Mouse (Mus musculus): ENCODE results near the gene Oprd1. TPM values are rescaled to one million over a fixed set of nuclear protein-coding genes. Genes with fewer than 3 reads are reported as not detected.

Oprd1 gene
- total RNA-seq (2023) = not detected

GRCm38 (mm10) chr4:132144080-132144841, at the start of gene Oprd1:
Oprd1 (minus strand) TSS chr4:132144486.

DNA sequence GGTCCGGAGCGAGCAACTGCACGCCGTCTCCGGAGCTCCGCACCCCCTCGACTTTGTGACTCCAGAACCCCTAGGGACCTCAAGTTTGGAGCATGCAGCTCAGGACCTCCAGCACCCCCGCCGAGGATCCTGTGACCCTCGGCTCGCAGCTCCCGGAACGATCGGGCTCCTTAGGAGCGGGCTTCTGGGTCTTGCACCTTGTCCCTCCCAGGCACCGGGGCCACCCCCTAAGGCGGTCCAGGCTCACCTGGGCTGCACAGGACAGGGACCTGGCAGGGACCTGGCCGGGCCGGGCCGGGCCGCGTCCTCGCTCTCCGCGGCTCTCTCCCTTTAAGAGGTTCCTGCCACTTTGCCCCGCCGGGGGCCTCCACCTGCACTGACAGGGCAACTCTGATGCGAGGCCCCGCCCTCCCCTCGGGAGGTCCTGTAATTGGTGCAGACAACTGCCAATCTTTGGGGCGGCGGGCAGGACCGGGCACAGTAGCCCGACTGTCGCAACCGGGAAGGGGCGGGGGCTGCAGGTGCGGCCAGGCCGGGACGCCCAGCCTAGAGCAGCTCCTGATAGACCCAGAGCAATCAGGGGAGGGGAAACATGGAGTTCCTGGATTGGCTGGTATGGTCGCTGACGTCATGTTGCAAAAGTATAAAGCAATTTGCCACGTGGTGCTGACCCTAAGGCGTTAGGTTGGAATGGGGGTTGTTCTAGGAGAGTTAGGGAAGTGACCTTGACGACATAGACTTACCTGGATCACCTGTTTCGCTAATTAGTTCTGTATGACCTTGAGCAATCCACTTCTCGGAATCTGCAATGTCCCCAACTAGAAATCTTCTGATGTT, 69.1 kb downstream of the Oprd1 start, which contains the start of gene Epb41:
TSS of gene Epb41 (minus strand) at position 389 of the 837 bp plus-strand sequence.

DNA sequence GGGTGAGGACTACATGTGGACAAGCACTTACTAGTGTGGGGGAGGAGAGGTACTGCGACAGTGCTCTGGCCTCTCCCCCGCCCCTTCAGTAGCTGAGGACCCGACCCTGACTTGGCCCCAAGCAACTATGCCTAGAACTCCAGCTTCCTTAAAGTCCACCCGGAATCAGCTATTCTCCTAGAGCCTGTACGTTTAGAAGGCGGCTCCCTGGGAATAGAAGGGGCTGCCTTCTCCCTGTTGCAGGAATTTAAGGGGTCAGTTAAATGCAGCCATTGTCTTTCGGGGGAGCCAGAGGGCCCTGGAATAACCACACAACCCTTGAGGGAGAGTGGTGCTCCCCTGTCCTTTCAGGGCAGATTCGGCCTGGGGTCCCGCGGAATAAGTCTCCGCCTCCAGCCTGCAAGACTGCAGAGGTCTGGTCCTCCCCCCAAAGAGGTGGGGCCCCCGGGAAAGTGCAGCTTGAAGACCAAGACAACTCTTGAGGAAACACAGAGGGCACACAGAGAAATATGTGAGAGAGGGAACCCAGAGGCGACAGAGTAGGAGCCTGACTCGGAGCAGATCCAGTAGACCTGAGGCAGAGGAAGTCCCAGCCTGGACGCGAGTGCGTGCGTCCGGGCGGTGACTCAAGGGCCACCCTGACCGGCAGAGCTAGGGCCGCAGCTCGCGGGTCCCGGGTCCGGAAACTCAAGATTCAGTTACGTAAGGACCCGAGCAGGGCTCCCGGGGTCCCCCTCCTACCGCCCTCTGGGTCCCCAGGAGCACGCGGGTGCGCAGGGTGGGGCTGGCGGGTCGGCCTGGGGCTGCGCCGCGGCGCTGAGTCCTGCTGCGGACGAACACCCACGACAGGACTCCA, 70.0 kb downstream of the Oprd1 start, which contains the start of gene Gm10300:
TSS of gene Gm10300 (plus strand) at position 621 of the 856 bp plus-strand sequence.

Other genes with a start within 250 kb of the Oprd1 start
- gene Tmem200b, start 222.7 kb downstream of the Oprd1 start, total RNA-seq (2023) = not detected
- under 1 TPM in 1 of 2 experiments, not detected in 1; 0.24 TPM for gene Gm10300, start 69.8 kb downstream of the Oprd1 start, total RNA-seq (2023)
- gene Epb41, start 69.2 kb downstream of the Oprd1 start, total RNA-seq (2023) = 10 to 100 TPM; 70.6 to 75.6 TPM
- gene Ythdf2, start 67.8 kb upstream of the Oprd1 start, total RNA-seq (2023) = 10 to 100 TPM; 34.5 to 36.1 TPM
- 10 to 100 TPM; 30.5 to 33.5 TPM for gene Gmeb1, start 117.1 kb upstream of the Oprd1 start, total RNA-seq (2023)
- 10 to 100 TPM; 34.3 to 35.1 TPM for gene Taf12, start 129.9 kb upstream of the Oprd1 start, total RNA-seq (2023)
- gene Rab42, start 158.9 kb upstream of the Oprd1 start, total RNA-seq (2023) = under 1 TPM in 1 of 2 experiments, not detected in 1; 0.64 TPM
- gene Trnau1ap, start 185.1 kb upstream of the Oprd1 start, total RNA-seq (2023) = 10 to 100 TPM; 13.8 to 15.9 TPM
- 10 to 100 TPM; 28.5 to 30.9 TPM for gene Rcc1, start 209.1 kb upstream of the Oprd1 start, total RNA-seq (2023)

Measured in neutrophil, adult 83 days (primary cell).